Mouse (Mus musculus): ENCODE results near the gene Rnf123. TPM values are rescaled to one million over a fixed set of nuclear protein-coding genes. Genes with fewer than 3 reads are reported as not detected.

Gene Rnf123
- total RNA-seq, 2 experiments from 2014 or later: 84.9 to 86.8 TPM

- peak; percentile 65 to 73 for DNase-seq (ENCODE audit: low spot score in 2 of 2)
Measured at GRCm38 (mm10) chr9:108065491-108066011, 17.6 kb downstream of the Rnf123 start.

DNA sequence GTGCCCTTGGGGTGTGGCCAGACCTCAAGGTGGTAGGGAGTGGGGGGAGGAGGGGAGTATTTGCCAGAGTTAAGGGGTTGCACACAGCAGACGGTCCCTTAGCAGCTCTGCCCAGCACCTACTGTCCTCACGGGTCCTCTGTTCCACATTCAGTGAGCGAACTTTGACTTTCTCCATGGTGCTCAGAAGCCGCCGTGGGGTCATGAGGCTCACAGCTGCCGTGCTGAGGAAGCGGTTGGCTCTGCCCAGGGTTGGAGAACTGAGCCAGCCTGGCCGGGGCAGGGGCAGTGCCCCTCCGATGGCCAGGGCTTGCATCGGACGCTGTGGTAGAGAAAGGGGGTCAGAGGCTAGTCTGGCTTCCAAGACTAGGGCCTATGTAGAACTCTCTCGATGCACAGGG is 19.8 kb downstream of the Rnf123 start:
- DNase-seq (ENCODE audit: low spot score in 2 of 2): no peak

DNA sequence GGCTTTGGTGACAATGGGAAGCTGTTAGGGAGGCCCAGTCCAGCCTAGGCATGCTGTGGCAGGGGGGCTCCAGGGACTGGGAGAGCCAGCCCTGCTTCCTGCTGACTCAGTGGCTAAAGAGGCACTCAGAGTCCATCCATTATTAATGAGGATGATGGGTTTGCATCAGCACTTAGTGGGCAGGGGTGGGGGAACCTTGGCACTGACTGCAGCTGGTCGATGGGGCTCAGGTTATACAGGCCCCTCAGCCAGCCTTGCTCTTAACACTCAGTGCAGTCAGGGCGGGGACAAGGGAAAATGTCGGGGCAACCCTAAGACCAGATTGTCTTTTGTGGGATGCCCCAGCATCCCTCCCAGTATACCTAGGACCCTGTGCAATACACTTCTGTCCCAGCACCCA is 21.0 kb downstream of the Rnf123 start:
- no peak for DNase-seq (ENCODE audit: low spot score in 2 of 2)

DNA sequence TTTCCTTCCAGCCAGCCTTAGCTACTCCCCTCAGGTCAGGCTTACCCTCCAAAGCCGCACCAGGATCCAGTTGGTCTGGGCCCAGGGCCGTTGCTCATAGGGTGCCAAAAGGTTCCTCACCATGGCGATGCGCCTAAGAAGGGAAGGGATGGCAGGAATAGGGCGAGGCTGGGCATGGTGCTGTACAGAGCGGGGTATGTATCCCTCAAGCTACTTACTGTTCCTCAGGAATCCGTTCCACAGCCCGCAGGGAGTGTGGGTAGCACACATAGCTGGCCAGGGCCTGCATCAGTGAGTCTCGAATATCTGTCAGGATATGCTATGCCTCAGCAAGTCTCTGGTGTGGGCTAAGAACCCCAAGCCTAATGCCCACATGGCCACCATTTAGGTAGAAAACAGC is 24.9 kb downstream of the Rnf123 start:
- no peak for DNase-seq (ENCODE audit: low spot score in 2 of 2)

DNA sequence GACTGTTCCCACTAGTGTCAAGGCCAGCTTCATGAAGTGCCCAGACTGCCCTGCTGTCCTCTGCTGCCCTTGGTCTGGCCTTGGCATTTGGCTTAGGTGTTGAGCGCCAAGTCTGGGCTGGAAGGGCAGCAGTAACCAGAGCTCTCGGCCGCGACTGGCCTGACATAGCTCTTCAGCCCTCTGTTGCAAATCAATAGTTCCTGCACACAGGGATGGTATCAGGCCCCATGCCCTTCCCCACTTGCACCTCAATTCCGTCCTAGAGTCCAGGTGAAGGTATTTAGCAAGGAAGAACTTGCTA is 25.9 kb downstream of the Rnf123 start:
- DNase-seq (ENCODE audit: low spot score in 2 of 2): no peak

DNA sequence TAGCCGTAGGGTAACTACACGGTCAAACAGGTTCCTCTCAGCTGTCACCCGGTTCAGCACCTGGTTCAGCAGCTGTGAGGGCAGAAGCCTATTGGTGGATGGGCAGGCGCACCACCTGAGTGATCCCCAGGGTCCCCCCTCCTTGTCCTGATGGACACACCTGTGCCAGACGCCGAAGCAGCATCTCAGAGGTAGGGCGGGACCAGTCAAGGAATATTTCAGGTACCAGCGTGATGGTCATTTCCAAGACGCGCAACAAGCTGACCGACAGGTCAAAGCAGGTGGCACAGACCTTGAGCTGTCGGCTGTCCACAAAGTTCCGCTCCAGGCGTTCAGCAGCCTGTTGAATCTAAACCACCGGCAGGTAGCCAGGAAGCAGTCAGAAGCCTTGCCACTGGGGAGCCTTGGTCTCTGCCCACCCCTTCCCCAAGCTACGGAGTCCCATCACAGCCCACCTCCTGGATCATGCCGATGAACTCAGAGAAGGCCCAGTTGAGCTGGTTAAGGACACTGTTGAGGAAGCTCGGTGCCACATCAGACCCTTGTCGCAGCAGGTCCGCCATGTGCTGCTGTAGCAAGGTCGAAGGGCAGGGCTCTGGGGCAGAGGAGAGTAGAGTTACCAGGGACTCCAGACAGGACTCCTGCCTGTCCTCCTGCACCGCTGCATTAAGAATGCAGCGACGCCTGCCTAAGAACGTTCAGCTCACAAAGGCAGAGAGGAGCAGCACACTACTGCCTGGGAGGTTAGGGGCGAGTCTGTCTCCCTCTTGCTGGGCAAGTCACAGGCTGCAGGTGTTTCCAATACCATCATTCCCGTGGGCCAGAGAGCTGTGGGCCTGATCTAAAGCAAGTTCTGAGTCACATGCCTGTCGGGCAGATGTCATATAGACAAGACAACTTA is 26.5 kb downstream of the Rnf123 start:
- no peak for DNase-seq (ENCODE audit: low spot score in 2 of 2)

DNA sequence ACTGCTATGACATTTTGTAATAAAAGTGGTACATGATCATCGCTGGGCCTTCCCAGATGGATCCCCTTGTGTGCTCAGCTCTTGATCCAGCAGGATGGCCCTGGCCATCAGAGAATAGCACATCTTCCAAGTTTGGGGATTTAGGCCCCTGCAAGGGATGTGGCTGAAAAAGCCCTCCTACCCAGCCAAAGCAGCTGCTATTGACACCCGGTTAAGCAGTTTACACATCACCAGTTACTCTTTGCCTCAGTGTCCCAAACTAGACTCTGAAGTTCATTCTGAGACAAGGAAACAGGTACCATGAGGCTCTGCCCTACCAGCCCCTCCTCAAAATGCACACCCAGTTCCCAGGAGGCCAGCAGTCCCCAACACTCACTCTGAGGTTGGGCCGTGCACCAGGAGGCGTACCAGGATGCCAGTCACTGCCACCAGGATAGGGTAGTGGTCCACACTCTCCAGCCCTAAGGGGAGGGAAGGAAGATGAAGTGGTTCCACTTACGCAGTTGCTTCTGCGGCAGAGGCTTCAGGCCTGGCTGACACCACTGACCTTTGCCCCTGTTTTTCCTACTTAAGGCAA is 27.4 kb downstream of the Rnf123 start:
- no peak for DNase-seq (ENCODE audit: low spot score in 2 of 2)

DNA sequence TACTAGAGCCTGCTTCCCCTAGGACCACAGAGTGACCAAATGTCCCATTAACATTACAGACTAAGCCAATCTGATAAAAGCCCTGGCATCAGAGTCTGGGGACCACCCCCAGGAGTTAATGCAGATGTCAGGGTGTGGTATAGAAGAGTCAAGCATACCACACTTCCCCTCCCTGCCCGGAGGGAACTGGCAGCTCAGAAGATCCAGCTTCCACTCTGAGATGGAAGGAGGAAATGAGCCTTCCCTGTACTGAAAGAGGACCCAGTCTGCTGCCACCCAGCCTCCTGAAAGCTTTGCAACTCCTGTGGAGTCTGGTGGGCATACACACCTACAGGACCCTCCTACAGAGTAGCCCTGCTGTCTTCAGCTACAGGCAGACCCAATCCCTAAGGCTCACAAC is 28.1 kb downstream of the Rnf123 start:
- DNase-seq (ENCODE audit: low spot score in 2 of 2): no peak

DNA sequence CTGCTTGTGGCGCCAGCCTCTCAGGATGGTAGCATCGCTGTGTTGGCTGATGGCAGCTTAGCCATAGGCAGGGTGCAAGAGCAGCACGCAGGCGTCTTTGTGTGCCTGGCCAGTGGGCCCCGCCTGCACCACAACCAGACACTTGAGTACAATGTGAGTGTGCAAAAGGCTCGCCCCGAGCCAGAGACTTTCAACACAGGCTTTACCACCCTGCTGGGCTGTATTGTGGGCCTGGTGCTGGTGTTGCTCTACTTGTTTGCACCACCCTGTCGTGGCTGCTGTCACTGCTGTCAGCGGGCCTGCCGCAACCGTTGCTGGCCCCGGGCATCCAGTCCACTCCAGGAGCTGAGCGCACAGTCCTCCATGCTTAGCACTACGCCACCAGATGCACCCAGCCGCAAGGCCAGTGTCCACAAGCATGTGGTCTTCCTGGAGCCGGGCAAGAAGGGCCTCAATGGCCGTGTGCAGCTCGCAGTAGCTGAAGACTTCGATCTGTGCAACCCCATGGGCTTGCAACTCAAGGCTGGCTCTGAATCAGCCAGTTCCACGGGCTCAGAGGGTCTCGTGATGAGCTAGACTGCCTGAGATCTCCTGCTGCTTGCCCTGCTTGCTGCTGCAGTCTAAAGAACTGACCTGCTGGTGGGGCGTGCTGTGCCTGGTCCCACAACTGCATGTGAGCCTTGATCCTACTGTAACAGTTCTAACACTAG is 28.7 kb downstream of the Rnf123 start:
- DNase-seq (ENCODE audit: low spot score in 2 of 2): no peak

- no peak for DNase-seq (ENCODE audit: low spot score in 2 of 2)
Measured at GRCm38 (mm10) chr9:108053665-108054225, 29.4 kb downstream of the Rnf123 start.

DNA sequence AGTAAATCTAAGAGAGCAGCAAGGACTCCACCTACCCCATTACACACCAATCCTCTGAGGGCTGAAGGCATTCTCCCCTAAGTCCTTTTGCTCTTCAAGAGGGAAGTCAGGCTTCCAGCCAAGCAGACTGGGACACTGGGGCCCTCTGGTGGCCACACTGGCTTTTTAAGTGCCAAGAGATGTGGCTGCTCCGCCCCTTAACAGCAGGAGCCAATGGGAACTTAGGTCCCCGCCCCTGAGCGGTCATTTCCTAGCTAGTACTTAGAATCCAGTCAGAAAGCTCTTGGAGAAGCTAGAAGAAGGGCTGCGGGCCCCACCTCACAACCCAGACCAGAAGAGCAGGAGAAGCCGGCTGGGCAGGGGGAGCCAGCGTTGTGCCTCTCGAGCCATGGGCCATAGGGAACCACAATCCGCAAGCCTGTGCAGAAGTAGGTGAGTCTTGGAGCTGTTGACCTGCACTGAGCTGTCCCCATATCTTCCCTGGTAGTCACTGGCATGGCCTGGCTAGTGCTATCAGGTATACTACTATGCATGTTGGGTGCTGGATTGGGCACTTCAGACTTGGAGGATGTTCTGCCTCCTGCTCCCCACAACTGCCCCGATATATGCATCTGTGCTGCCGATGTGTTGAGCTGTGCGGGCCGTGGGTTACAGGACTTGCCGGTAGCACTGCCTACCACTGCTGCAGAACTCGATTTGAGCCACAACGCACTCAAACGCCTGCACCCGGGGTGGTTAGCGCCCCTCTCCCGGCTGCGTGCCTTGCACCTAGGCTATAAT is 30.1 kb downstream of the Rnf123 start, which contains the start of gene Amigo3:
Amigo3 (plus strand) TSS at position 275 of the 780 bp plus-strand sequence.
- DNase-seq (ENCODE audit: low spot score in 2 of 2): peak; percentile 97

- DNase-seq (ENCODE audit: low spot score in 2 of 2): no peak
Measured at GRCm38 (mm10) chr9:108052411-108052810, 30.7 kb downstream of the Rnf123 start.

GRCm38 (mm10) chr9:108051931-108052220 is 31.3 kb downstream of the Rnf123 start:
- no peak for DNase-seq (ENCODE audit: low spot score in 2 of 2)

GRCm38 (mm10) chr9:108051184-108051930 is 31.8 kb downstream of the Rnf123 start:
- no peak for DNase-seq (ENCODE audit: low spot score in 2 of 2)

GRCm38 (mm10) chr9:108049561-108050251 is 33.4 kb downstream of the Rnf123 start:
- no peak for DNase-seq (ENCODE audit: low spot score in 2 of 2)

DNA sequence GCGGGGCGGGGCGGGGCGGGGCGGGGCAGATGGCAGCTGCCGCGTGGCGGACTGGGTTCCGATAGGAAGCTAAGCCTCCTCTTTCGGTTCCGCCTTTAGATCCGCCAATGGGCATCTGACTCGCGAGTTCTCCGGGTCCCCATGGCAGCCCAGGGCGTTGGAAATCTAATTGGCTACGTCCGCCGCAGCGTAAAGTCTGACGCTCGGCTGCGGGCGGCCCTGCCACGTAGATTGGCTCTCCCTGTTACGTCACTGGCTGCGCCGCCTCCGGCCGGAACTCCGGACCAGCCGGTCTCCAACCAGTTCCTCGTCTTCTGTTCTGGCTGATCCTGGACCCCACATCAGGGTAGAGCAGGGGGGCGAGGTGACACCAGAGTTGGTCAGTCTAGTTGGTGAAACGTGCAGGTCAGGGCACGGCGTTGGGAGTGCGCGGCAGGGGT is 34.1 kb downstream of the Rnf123 start, which contains the start of gene Gmppb:
Gmppb (plus strand) TSS at position 227 of the 440 bp plus-strand sequence.
- peak; percentile 94 to 98 for DNase-seq (ENCODE audit: low spot score in 2 of 2)

DNA sequence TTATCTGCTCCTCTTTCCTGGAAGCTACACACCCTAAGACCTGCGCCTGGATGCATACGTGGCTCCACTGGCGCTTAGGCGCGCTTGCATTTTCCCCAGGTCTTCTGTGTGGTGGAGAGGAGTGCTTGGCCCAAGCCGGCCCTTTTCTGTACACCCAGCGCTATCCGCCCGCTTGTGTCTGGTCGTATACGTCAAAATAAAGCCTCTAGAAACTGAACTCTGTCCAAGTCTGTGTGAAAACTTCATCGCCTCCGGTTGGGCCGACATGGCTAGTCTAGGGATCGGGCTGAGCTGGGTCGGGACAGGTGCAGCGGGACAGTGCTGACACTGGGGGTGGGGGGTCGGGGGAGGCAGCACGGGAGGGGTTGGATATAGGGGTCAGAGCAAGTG is 34.6 kb downstream of the Rnf123 start:
- no peak for DNase-seq (ENCODE audit: low spot score in 2 of 2)

DNA sequence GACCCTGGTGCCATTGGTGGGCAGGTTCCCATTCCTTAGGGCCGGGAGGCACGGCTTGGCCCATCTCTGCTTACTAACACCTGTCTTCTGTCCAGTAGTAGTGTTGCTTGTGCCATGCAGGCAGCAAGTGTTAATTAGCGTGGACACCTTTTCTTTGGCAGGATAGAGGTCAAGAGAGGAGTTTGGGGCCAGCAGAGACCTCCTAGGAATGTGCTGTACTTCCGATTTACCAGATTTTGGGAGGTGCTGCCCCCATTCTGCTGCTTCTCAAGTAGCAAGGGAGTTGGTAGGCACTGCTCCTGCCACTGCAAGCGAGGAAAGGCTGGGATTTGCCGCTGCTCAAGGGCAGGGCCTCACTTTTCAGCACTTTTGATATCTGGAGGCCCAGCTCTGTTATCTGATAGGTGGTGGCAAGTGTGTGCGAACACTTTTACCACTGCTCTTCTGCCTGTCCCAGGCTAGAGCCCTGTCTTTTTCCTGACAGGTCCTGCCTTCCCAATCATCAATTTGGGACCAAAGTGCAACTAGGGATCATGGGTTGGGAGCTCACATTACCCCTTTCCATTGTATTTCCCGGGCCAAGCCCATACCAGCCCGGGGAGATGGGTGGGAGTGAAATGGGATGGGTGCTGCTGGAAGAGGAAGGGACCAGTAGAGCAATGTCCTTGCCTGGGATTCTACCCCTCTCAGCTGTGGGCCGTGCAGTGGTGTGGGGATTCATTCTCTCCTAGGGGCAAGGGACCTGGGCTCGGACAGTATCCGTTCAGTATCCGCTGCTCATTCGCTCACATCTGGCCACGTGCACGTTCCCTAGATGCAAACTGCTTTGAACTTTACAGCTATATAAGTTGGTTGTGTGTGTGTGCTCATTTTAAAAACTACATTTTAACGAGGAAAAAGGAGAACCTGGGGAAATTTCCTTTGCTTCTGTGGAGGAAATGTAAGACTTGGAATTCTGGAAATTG is 35.3 kb downstream of the Rnf123 start:
- no peak for DNase-seq (ENCODE audit: low spot score in 2 of 2)
